Mouse (Mus musculus) heart, embryonic 11.5 days (tissue): ENCODE measurements around the gene Pard3. TPM values are rescaled to one million over a fixed set of nuclear protein-coding genes. Genes with fewer than 3 reads are reported as not detected.

ENCODE experiments used
- ATAC-seq: fragments of 200-750 bp; cut with Nextera tagmentation; replicated peaks from 2 replicates; pipeline ENCODE4 v1.8.0; 2017; ENCODE audit warnings: moderate library complexity; ENCODE audit not compliant: insufficient number of reproducible peaks, low FRiP score, low TSS enrichment
- H3K27ac ChIP-seq: fragments of 300-500 bp; sonication (generic); 2 replicates; pipeline ENCODE4 v1.5.1; 2014; ENCODE audit warnings: mild to moderate bottlenecking, low read depth, low read length
- H3K27me3 ChIP-seq: fragments of 300-500 bp; sonication (generic); 2 replicates; pipeline ENCODE4 v1.6.1; 2014; ENCODE audit warnings: mild to moderate bottlenecking, low read length, mixed read lengths; ENCODE audit not compliant: control insufficient read depth, insufficient read depth
- H3K36me3 ChIP-seq: fragments of 300-500 bp; sonication (generic); 2 replicates; pipeline ENCODE4 v1.6.1; 2014; ENCODE audit warnings: mild to moderate bottlenecking, low read length, moderate library complexity, mixed read lengths; ENCODE audit not compliant: control insufficient read depth, insufficient read depth
- H3K4me1 ChIP-seq: fragments of 300-500 bp; sonication (generic); 2 replicates; pipeline ENCODE4 v1.6.1; 2014; ENCODE audit warnings: low read length; ENCODE audit not compliant: control insufficient read depth, insufficient read depth
- H3K4me2 ChIP-seq: fragments of 300-500 bp; sonication (generic); 2 replicates; pipeline ENCODE4 v1.6.1; 2014; ENCODE audit warnings: mild to moderate bottlenecking, moderate library complexity
- H3K4me3 ChIP-seq: fragments of 300-500 bp; sonication (generic); 2 replicates; pipeline ENCODE4 v1.5.1; 2014; ENCODE audit warnings: low read depth, low read length
- H3K9ac ChIP-seq: fragments of 300-500 bp; sonication (generic); 2 replicates; pipeline ENCODE4 v1.6.1; 2014; ENCODE audit warnings: mild to moderate bottlenecking, low read depth, low read length, moderate library complexity
- H3K9me3 ChIP-seq: fragments of 300-500 bp; sonication (generic); replicated peaks from 2 replicates; pipeline ENCODE4 v1.6.1; 2016; ENCODE audit warnings: low read length; ENCODE audit not compliant: control insufficient read depth
- WGBS: fragments of 180-500 bp; shearing (Covaris S2); extraction: QIAGEN DNeasy Blood & Tissue Kit; methylation state at CpG from one replicate; pipeline ENCODE4 v1.1.7; 2014; ENCODE audit not compliant: insufficient replicate concordance; 5-methylcytosine and 5-hydroxymethylcytosine counted together
- polyA plus RNA-seq: library from polyadenylated mRNA; unstranded; fragments of >200 nt; fragmentation: Nextera tagmentation; extraction: Ambion mirVana; gene quantifications from 2 replicates; pipeline ENCODE4 v1.2.1, GENCODE M21; 2014

Gene Pard3
- polyA plus RNA-seq, 1 experiment from 2014 or later, result 24.0 TPM

GRCm38 (mm10) chr8:127589291-127589690, 525.6 kb downstream of the Pard3 start:
- ATAC-seq, result no peak
- no peaks in the 10 kb centered on the region for H3K27me3 ChIP-seq
- no peak overlapping the region for H3K9ac ChIP-seq
- no peaks in the 10 kb centered on the region for H3K9me3 ChIP-seq
- no peak overlapping the region for H3K4me2 ChIP-seq
- no peak overlapping the region for H3K27ac ChIP-seq
- peaks cover 22% of the 10 kb centered on the region for H3K4me1 ChIP-seq
- 41% methylated on average over 4 of the region's 4 CpGs for WGBS
- no peaks in the 10 kb centered on the region for H3K36me3 ChIP-seq
- no peak overlapping the region for H3K4me3 ChIP-seq

GRCm38 (mm10) chr8:127590674-127591186, 527.0 kb downstream of the Pard3 start:
- WGBS, result 85% methylated on average over 5 of the region's 5 CpGs
- no peak for ATAC-seq
- H3K27ac ChIP-seq, result no peak overlapping the region
- H3K9ac ChIP-seq, result no peak overlapping the region
- peaks cover 20% of the 10 kb centered on the region for H3K4me1 ChIP-seq
- H3K4me3 ChIP-seq, result no peak overlapping the region
- no peak overlapping the region for H3K4me2 ChIP-seq
- H3K9me3 ChIP-seq, result no peaks in the 10 kb centered on the region
- no peaks in the 10 kb centered on the region for H3K36me3 ChIP-seq
- no peaks in the 10 kb centered on the region for H3K27me3 ChIP-seq

- no peak overlapping the region for H3K27ac ChIP-seq
- no peak overlapping the region for H3K9ac ChIP-seq
- ATAC-seq, result no peak
- no peaks in the 10 kb centered on the region for H3K36me3 ChIP-seq
- no peak overlapping the region for H3K4me3 ChIP-seq
- H3K4me2 ChIP-seq, result no peak overlapping the region
- H3K27me3 ChIP-seq, result no peaks in the 10 kb centered on the region
- H3K4me1 ChIP-seq, result peaks cover 5% of the 10 kb centered on the region; the same call in 1 of the 2 replicates
- WGBS, result 73% methylated on average over 12 of the region's 12 CpGs
- H3K9me3 ChIP-seq, result no peaks in the 10 kb centered on the region
Observed at GRCm38 (mm10) chr8:127592648-127593574, 529.2 kb downstream of the Pard3 start.

- Histone ChIP-seq H3K4me3 (no peak overlapping the region), H3K27me3 (no peaks in the 10 kb centered on the region), H3K4me1 (no peaks in the 10 kb centered on the region; the same call in 1 of the 2 replicates), H3K4me2 (no peak overlapping the region), H3K27ac (no peak overlapping the region), H3K9ac (no peak overlapping the region), H3K36me3 (0 out of 2 replicates have a peak, but pooled peaks cover 4% of the 10 kb centered on the region), H3K9me3 (no peaks in the 10 kb centered on the region)
- 82% methylated on average over 2 of the region's 2 CpGs for WGBS
- ATAC-seq, result no peak
Observed at GRCm38 (mm10) chr8:127600641-127601040, 536.9 kb downstream of the Pard3 start.

- no peak for ATAC-seq
- WGBS, result 89% methylated on average over 15 of the region's 15 CpGs
- no peak overlapping the region for H3K4me3 ChIP-seq
- no peaks in the 10 kb centered on the region for H3K9me3 ChIP-seq
- H3K27me3 ChIP-seq, result no peaks in the 10 kb centered on the region
- H3K4me2 ChIP-seq, result no peak overlapping the region
- no peak overlapping the region for H3K9ac ChIP-seq
- 0 out of 2 replicates have a peak, but pooled peaks cover 4% of the 10 kb centered on the region for H3K36me3 ChIP-seq
- peaks cover 1% of the 10 kb centered on the region for H3K4me1 ChIP-seq
- no peak overlapping the region for H3K27ac ChIP-seq
Observed at GRCm38 (mm10) chr8:127603062-127603461, 539.4 kb downstream of the Pard3 start.

GRCm38 (mm10) chr8:127608541-127609270, 545.0 kb downstream of the Pard3 start:
- Histone ChIP-seq H3K9me3 (no peaks in the 10 kb centered on the region), H3K4me3 (no peak overlapping the region), H3K9ac (no peak overlapping the region), H3K4me1 (peaks cover 6% of the 10 kb centered on the region), H3K27ac (no peak overlapping the region), H3K27me3 (no peaks in the 10 kb centered on the region), H3K36me3 (no peaks in the 10 kb centered on the region; the same call in 1 of the 2 replicates), H3K4me2 (no peak overlapping the region)
- no peak for ATAC-seq
- WGBS, result 78% methylated on average over 7 of the region's 7 CpGs

GRCm38 (mm10) chr8:127609316-127609715, 545.6 kb downstream of the Pard3 start:
- H3K4me2 ChIP-seq, result no peak overlapping the region
- H3K27ac ChIP-seq, result no peak overlapping the region
- 77% methylated on average over 10 of the region's 10 CpGs for WGBS
- no peaks in the 10 kb centered on the region; the same call in 1 of the 2 replicates for H3K36me3 ChIP-seq
- no peak for ATAC-seq
- H3K9ac ChIP-seq, result no peak overlapping the region
- peaks cover 6% of the 10 kb centered on the region for H3K4me1 ChIP-seq
- H3K27me3 ChIP-seq, result no peaks in the 10 kb centered on the region
- H3K4me3 ChIP-seq, result no peak overlapping the region
- H3K9me3 ChIP-seq, result no peaks in the 10 kb centered on the region

GRCm38 (mm10) chr8:127614206-127614605, 550.5 kb downstream of the Pard3 start:
- H3K27me3 ChIP-seq, result no peaks in the 10 kb centered on the region
- 77% methylated on average over 4 of the region's 4 CpGs for WGBS
- no peak overlapping the region for H3K9ac ChIP-seq
- H3K9me3 ChIP-seq, result no peaks in the 10 kb centered on the region
- H3K4me2 ChIP-seq, result no peak overlapping the region
- no peak overlapping the region for H3K27ac ChIP-seq
- no peak overlapping the region for H3K4me3 ChIP-seq
- ATAC-seq, result no peak
- H3K36me3 ChIP-seq, result no peaks in the 10 kb centered on the region; the same call in 1 of the 2 replicates
- H3K4me1 ChIP-seq, result peaks cover 13% of the 10 kb centered on the region
